Mouse (Mus musculus) limb, embryonic 10.5 days (tissue): Measurements from ENCODE around the gene Irs3. TPM values are rescaled to one million over a fixed set of nuclear protein-coding genes. Genes with fewer than 3 reads are reported as not detected.

Source experiments
- DNase-seq: peaks from one replicate; pipeline ENCODE4 v3.0.0-alpha.2; 2017; ENCODE audit warnings: low spot score
- H3K27ac ChIP-seq: fragments of 300-500 bp; sonication (generic); 2 replicates; pipeline ENCODE4 v1.5.1; 2016; ENCODE audit warnings: mild to moderate bottlenecking
- H3K27me3 ChIP-seq: fragments of 300-500 bp; sonication (generic); 2 replicates; pipeline ENCODE4 v1.6.1; 2016; ENCODE audit warnings: low read depth, mild to moderate bottlenecking; ENCODE audit not compliant: poor library complexity, severe bottlenecking
- H3K36me3 ChIP-seq: fragments of 300-500 bp; sonication (generic); 2 replicates; pipeline ENCODE4 v1.6.1; 2016; ENCODE audit warnings: mild to moderate bottlenecking, moderate library complexity
- H3K4me1 ChIP-seq: fragments of 300-500 bp; sonication (generic); 2 replicates; pipeline ENCODE4 v1.6.1; 2016
- H3K4me3 ChIP-seq: fragments of 300-500 bp; sonication (generic); 2 replicates; pipeline ENCODE4 v1.5.1; 2016; ENCODE audit warnings: mild to moderate bottlenecking, moderate library complexity
- H3K9me3 ChIP-seq: fragments of 300-500 bp; sonication (generic); replicated peaks from 2 replicates; pipeline ENCODE4 v1.6.1; 2016; ENCODE audit warnings: mild to moderate bottlenecking
- WGBS: fragments of 180-500 bp; shearing (Covaris S2); methylation state at CpG from one replicate; pipeline ENCODE4 v1.1.7; 2016; 5-methylcytosine and 5-hydroxymethylcytosine counted together
- polyA plus RNA-seq: library from polyadenylated mRNA; unstranded; fragments of >200 nt; fragmentation: Nextera tagmentation; extraction: Ambion mirVana; gene quantifications from 2 replicates; pipeline ENCODE4 v1.2.1, GENCODE M21; 2016

The Irs3 gene
- polyA plus RNA-seq, 1 experiment from 2014 or later, result 0.48 TPM

DNA sequence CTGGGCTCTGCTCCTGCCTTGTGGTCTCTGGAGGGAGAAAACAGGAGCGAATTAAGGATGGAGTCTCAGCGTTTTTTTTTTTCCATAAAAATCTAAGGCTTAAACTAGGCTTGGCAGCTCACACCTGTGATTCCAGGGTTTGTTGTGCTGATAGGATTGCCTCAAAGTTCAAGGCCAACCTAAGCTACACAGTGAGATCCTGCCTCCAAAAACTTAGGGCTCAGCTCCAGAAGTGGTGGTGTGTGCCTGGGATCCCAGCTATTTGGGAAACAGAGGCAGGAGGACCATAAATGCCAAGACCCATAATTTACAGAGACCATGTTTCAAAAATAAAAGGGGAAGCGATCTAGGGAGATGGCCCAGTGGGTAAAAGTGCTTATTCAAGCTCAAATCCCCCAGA, 36.2 kb downstream of the Irs3 start:
- WGBS, result 50% methylated on average over 3 of the region's 3 CpGs
- Histone ChIP-seq H3K36me3 (peaks cover 45% of the 10 kb centered on the region), H3K9me3 (no peaks in the 10 kb centered on the region), H3K27ac (peak overlapping the region; percentile 96), H3K4me3 (peak overlapping the region; percentile 55), H3K4me1 (peaks cover 69% of the 10 kb centered on the region), H3K27me3 (no peaks in the 10 kb centered on the region)
- no peak for DNase-seq

DNA sequence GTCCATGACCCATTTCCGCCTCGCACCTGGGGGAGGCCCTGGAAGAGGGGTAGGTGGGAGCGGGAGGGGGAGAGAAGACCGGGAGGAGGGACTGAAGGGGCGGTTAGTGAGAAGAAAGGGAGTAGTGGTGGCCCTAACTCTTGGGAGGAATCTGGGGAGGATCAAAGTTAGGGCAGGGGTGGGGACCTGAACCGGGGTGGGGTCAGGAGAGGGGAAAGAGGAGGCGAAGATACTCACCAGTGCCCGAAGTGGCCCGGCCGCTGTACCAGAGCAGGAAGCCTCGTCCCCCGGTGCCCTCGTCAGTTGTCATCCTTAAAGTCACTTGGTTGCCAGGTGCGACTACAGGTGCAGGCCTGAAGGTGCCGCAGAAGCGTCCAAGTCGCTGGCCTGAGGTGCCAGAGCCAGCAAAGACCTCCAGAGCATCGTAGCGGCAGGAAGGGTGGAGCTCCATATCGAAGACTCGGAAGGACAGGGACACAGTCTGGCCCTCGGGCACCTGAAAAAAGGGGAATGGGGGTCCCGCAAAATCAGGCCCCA, 36.8 kb downstream of the Irs3 start:
- H3K4me3 ChIP-seq, result peak overlapping the region; percentile 55
- no peaks in the 10 kb centered on the region for H3K9me3 ChIP-seq
- DNase-seq, result peak; percentile 43
- H3K36me3 ChIP-seq, result peaks cover 50% of the 10 kb centered on the region
- peaks cover 65% of the 10 kb centered on the region for H3K4me1 ChIP-seq
- WGBS, result 13% methylated on average over 23 of the region's 23 CpGs
- H3K27me3 ChIP-seq, result no peaks in the 10 kb centered on the region
- H3K27ac ChIP-seq, result peak overlapping the region; percentile 96

GRCm38 (mm10) chr5:137607860-137608653, 37.5 kb downstream of the Irs3 start:
- Histone ChIP-seq H3K4me3 (peak overlapping the region; percentile 55), H3K4me1 (peaks cover 65% of the 10 kb centered on the region), H3K9me3 (no peaks in the 10 kb centered on the region), H3K27me3 (no peaks in the 10 kb centered on the region), H3K27ac (peak overlapping the region; percentile 96), H3K36me3 (peaks cover 57% of the 10 kb centered on the region)
- DNase-seq, result peak; percentile 38
- WGBS, result 14% methylated on average over 26 of the region's 26 CpGs

- DNase-seq, result peak; percentile 67
- H3K36me3 ChIP-seq, result peaks cover 48% of the 10 kb centered on the region
- peak overlapping the region; percentile 80 for H3K4me3 ChIP-seq
- no peaks in the 10 kb centered on the region for H3K27me3 ChIP-seq
- H3K4me1 ChIP-seq, result peaks cover 40% of the 10 kb centered on the region
- WGBS, result under 1% methylated on average over 22 of the region's 22 CpGs
- H3K9me3 ChIP-seq, result no peaks in the 10 kb centered on the region
- peak overlapping the region; percentile 97 for H3K27ac ChIP-seq
Observed at GRCm38 (mm10) chr5:137601365-137601729, 44.2 kb downstream of the Irs3 start.

DNA sequence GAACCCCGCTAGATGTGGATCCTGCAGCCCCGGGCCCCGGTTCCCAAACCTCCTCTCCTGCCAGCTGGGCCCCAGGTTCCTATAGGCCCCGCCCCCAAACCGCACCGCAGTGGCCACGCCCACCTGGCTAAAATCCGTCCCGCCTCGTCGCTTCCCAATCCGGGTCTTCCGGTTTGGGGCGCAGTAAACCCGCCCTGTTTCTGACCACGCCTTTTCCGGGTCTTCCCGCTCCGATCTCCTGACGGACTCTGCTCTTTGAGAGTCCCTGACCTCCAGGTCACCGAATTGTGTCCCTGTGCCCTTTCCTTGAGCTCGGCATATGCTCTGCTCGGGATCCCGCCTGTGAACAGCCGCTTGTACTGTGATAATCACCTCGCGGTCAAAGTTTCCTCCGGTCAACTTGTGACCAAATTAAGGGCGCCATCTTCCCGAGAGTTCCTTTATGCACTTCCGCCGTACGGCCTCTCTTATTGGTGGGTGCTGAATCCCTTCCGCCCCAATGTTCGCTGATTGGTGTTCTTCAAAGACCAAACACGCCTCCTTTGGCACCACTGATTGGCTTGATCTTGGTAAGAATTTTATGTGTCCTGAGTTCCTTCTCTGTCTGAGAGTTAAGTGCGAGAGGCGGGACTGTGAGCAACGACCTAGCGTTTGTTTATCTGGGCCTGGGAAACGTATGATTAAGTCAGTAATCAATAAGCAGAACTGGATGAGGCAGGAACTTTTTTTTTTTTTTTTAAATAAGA, 44.7 kb downstream of the Irs3 start, which contains the start of gene Mospd3:
Mospd3 (minus strand) TSS at position 440 of the 746 bp plus-strand sequence.
- WGBS, result under 1% methylated on average over 41 of the region's 41 CpGs
- peak; percentile 96 for DNase-seq

GRCm38 (mm10) chr5:137600281-137600618, 45.3 kb downstream of the Irs3 start:
- Histone ChIP-seq H3K36me3 (peaks cover 38% of the 10 kb centered on the region), H3K9me3 (no peaks in the 10 kb centered on the region), H3K27me3 (no peaks in the 10 kb centered on the region), H3K4me3 (peak overlapping the region; percentile 80), H3K27ac (peak overlapping the region; percentile 97), H3K4me1 (peaks cover 40% of the 10 kb centered on the region)
- WGBS, result 4% methylated on average over 19 of the region's 19 CpGs
- no peak for DNase-seq

More for the DNA sequence above, 44.7 kb downstream of the Irs3 start, which contains the start of gene Mospd3:
- H3K27me3 ChIP-seq, result no peaks in the 10 kb centered on the region
- peak within 1 kb of the TSS; percentile 80 for H3K4me3 ChIP-seq
- peaks cover 43% of the 10 kb centered on the region for H3K36me3 ChIP-seq
- H3K9me3 ChIP-seq, result no peaks in the 10 kb centered on the region
- peak within 1 kb of the TSS; percentile 97 for H3K27ac ChIP-seq
- H3K4me1 ChIP-seq, result peaks cover 40% of the 10 kb centered on the region

- H3K27me3 ChIP-seq, result no peaks in the 10 kb centered on the region
- H3K36me3 ChIP-seq, result peaks cover 31% of the 10 kb centered on the region
- no peaks in the 10 kb centered on the region for H3K9me3 ChIP-seq
- H3K4me3 ChIP-seq, result peak overlapping the region; percentile 80
- no peak for DNase-seq
- peak overlapping the region; percentile 97 for H3K27ac ChIP-seq
- peaks cover 40% of the 10 kb centered on the region for H3K4me1 ChIP-seq
- WGBS, result 81% methylated on average over 9 of the region's 9 CpGs
Observed at GRCm38 (mm10) chr5:137599600-137599999, 45.9 kb downstream of the Irs3 start.

DNA sequence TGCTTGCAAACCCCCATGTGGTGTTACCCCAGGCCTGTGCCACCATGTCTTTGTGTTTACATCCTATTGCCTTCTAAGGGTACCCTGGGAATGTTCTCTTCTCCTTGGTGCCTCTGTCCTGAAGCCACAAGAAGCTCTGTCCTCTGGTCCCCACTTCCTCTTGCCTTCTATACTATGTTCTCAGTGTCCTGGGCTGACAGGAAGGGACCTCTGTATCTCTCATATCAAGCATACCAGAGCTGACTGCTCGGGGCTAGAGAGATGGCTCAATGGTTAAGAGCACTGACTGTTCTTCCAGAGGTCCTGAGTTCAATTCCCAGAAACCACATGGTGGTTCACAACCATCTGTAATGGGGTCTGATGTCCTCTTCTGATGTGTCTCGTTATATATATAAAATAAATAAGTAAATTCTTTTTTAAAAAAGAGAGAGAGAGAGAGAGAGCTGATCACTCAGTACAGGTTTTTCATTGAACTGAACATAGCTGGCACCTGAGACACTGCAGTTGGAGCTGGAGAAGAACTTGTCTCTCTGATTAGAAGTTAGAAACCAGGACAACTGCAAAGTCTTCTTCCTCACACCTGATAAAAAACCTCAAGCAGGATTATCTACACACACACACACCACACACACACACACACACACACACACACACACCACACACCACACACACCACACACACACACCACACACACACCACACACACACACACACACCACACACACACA, 47.3 kb downstream of the Irs3 start:
- H3K27me3 ChIP-seq, result no peaks in the 10 kb centered on the region
- H3K4me3 ChIP-seq, result no peak overlapping the region
- 90% methylated on average over 2 of the region's 2 CpGs for WGBS
- no peak for DNase-seq
- peaks cover 18% of the 10 kb centered on the region; the same call in 1 of the 2 replicates for H3K36me3 ChIP-seq
- no peaks in the 10 kb centered on the region for H3K9me3 ChIP-seq
- H3K27ac ChIP-seq, result no peak overlapping the region
- peaks cover 34% of the 10 kb centered on the region for H3K4me1 ChIP-seq

- no peak for DNase-seq
- H3K4me1 ChIP-seq, result peaks cover 28% of the 10 kb centered on the region
- peaks cover 15% of the 10 kb centered on the region; the same call in 1 of the 2 replicates for H3K36me3 ChIP-seq
- H3K27me3 ChIP-seq, result no peaks in the 10 kb centered on the region
- H3K9me3 ChIP-seq, result no peaks in the 10 kb centered on the region
- H3K27ac ChIP-seq, result no peak overlapping the region
- no peak overlapping the region for H3K4me3 ChIP-seq
- WGBS, result 97% methylated on average over 6 of the region's 6 CpGs
Observed at GRCm38 (mm10) chr5:137597625-137598024, 47.9 kb downstream of the Irs3 start.

GRCm38 (mm10) chr5:137596601-137597261, 48.8 kb downstream of the Irs3 start:
- no peak for DNase-seq
- Histone ChIP-seq H3K4me3 (peak overlapping the region; percentile 39), H3K4me1 (peaks cover 22% of the 10 kb centered on the region), H3K9me3 (no peaks in the 10 kb centered on the region), H3K27me3 (no peaks in the 10 kb centered on the region), H3K27ac (peak overlapping the region; percentile 53), H3K36me3 (peaks cover 15% of the 10 kb centered on the region; the same call in 1 of the 2 replicates)
- WGBS, result 33% methylated on average over 30 of the region's 30 CpGs

DNA sequence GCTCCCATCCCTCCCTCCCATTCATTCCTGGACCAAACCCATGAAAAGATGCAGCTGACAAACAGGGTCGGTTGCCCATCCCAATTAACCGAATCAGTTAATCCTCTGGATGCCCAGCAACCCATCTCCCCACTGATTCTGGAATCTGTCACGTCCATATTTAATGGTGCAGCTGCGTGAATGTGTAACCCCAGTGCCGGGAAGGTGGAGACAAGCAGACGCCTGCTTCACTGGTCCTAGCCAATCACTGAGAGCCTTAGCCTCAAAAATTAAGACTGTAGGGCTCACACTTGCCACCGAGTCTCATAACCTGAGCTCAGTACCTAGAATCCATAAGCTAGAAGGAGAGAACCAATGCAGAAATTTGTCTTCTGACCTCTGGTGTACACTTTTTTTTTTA, 49.6 kb downstream of the Irs3 start:
- WGBS, result 83% methylated on average over 7 of the region's 7 CpGs
- peaks cover 20% of the 10 kb centered on the region for H3K4me1 ChIP-seq
- H3K27ac ChIP-seq, result no peak overlapping the region
- no peaks in the 10 kb centered on the region for H3K27me3 ChIP-seq
- no peak for DNase-seq
- H3K9me3 ChIP-seq, result no peaks in the 10 kb centered on the region
- peaks cover 15% of the 10 kb centered on the region; the same call in 1 of the 2 replicates for H3K36me3 ChIP-seq
- H3K4me3 ChIP-seq, result no peak overlapping the region
